Mouse (Mus musculus): ENCODE data around the gene Was.
A peak's percentile ranks its signal among the peaks of the same experiment; 100 is the strongest.

- TF ChIP-seq POLR2A (IDR thresholded peaks at IDR 0.05; ENCODE audit: insufficient read depth, low read depth, low read length) (no peak), CTCF (IDR thresholded peaks at IDR 0.05) (peak; percentile 24)
Observed at GRCm38 (mm10) chrX:8125235-8125634, 34.9 kb upstream of the Was start.
